Mouse (Mus musculus): Measurements from ENCODE around the gene Timm13. TPM values are rescaled to one million over a fixed set of nuclear protein-coding genes. Genes with fewer than 3 reads are reported as not detected.

Gene Timm13
- polyA plus RNA-seq, 2 experiments: 114 to 208 TPM

- peaks cover 3% of the 10 kb centered on the region; the same call in 1 of the 2 replicates for H3K36me3 ChIP-seq (replicated peaks; ENCODE audit: control insufficient read depth, insufficient read depth, low read depth)
- H3K4me2 ChIP-seq (ENCODE audit: low read depth): no peak overlapping the region
- H3K4me1 ChIP-seq (replicated peaks; ENCODE audit: control insufficient read depth in 2 of 2, insufficient read depth in 2 of 2, low read length in 1 of 2): peaks cover 2 to 4% of the 10 kb centered on the region in 2 experiments; a peak in 2 of 4 replicates
- H3K4me3 ChIP-seq (ENCODE audit: insufficient read depth in 1 of 2, low read depth in 2 of 2, low read length in 2 of 2): no peak overlapping the region
- H3K9me3 ChIP-seq (ENCODE audit: control insufficient read depth, low read length): no peaks in the 10 kb centered on the region
- DNase-seq (ENCODE audit: low read depth in 3 of 3, low spot score in 3 of 3) (no peak), ATAC-seq (ENCODE audit: insufficient read depth) (no peak)
- no peak overlapping the region for H3K27ac ChIP-seq
- no peak for TF ChIP-seq CTCF (IDR thresholded peaks at IDR 0.05; ENCODE audit: low read depth)
- TF ChIP-seq EP300 (IDR thresholded peaks at IDR 0.05; ENCODE audit: low read depth): no peak
- H3K9ac ChIP-seq (replicated peaks): no peak overlapping the region
- H3K27me3 ChIP-seq (ENCODE audit: control insufficient read depth, insufficient read depth, low read length): no peaks in the 10 kb centered on the region
- 81% methylated on average over 11 of the region's 11 CpGs for WGBS (ENCODE audit: insufficient replicate concordance)
Measured at GRCm38 (mm10) chr10:80904709-80905108, 3.9 kb upstream of the Timm13 start.

GRCm38 (mm10) chr10:80904004-80904693 is 3.4 kb upstream of the Timm13 start:
- TF ChIP-seq EP300 (IDR thresholded peaks at IDR 0.05; ENCODE audit: low read depth): no peak
- Histone ChIP-seq H3K36me3 (replicated peaks; ENCODE audit: control insufficient read depth, insufficient read depth, low read depth) (peaks cover 3% of the 10 kb centered on the region), H3K27me3 (ENCODE audit: control insufficient read depth, insufficient read depth, low read length) (no peaks in the 10 kb centered on the region), H3K9me3 (ENCODE audit: control insufficient read depth, low read length) (no peaks in the 10 kb centered on the region), H3K9ac (replicated peaks) (no peak overlapping the region), H3K4me2 (ENCODE audit: low read depth) (no peak overlapping the region), H3K27ac (no peak overlapping the region), H3K4me1 (replicated peaks; ENCODE audit: control insufficient read depth in 2 of 2, insufficient read depth in 2 of 2, low read length in 1 of 2) (peaks cover 6% of the 10 kb centered on the region in 2 experiments; a peak in 2 of 4 replicates), H3K4me3 (ENCODE audit: insufficient read depth in 1 of 2, low read depth in 2 of 2, low read length in 2 of 2) (no peak overlapping the region)
- 83% methylated on average over 28 of the region's 28 CpGs for WGBS (ENCODE audit: insufficient replicate concordance)
- ATAC-seq (ENCODE audit: insufficient read depth) (no peak), DNase-seq (ENCODE audit: low read depth in 3 of 3, low spot score in 3 of 3) (no peak)

GRCm38 (mm10) chr10:80903282-80903681 is 2.5 kb upstream of the Timm13 start:
- 86% methylated on average over 10 of the region's 10 CpGs for WGBS (ENCODE audit: insufficient replicate concordance)

GRCm38 (mm10) chr10:80902273-80902940 is 1.6 kb upstream of the Timm13 start:
- Histone ChIP-seq H3K27ac (no peak overlapping the region), H3K4me3 (ENCODE audit: insufficient read depth in 1 of 2, low read depth in 2 of 2, low read length in 2 of 2) (no peak overlapping the region), H3K36me3 (replicated peaks; ENCODE audit: control insufficient read depth, insufficient read depth, low read depth) (peaks cover 5% of the 10 kb centered on the region), H3K4me2 (ENCODE audit: low read depth) (no peak overlapping the region), H3K9me3 (ENCODE audit: control insufficient read depth, low read length) (no peaks in the 10 kb centered on the region), H3K9ac (replicated peaks) (no peak overlapping the region), H3K4me1 (replicated peaks; ENCODE audit: control insufficient read depth in 2 of 2, insufficient read depth in 2 of 2, low read length in 1 of 2) (peaks cover 6% of the 10 kb centered on the region in 2 experiments; a peak in 2 of 4 replicates), H3K27me3 (ENCODE audit: control insufficient read depth, insufficient read depth, low read length) (no peaks in the 10 kb centered on the region)
- no peak for TF ChIP-seq EP300 (IDR thresholded peaks at IDR 0.05; ENCODE audit: low read depth)
- TF ChIP-seq CTCF (IDR thresholded peaks at IDR 0.05; ENCODE audit: low read depth): no peak
- DNase-seq (ENCODE audit: low read depth in 3 of 3, low spot score in 3 of 3): no peak
- WGBS (ENCODE audit: insufficient replicate concordance): 80% methylated on average over 9 of the region's 9 CpGs
- no peak for ATAC-seq (ENCODE audit: insufficient read depth)

More at GRCm38 (mm10) chr10:80903282-80903681, 2.5 kb upstream of the Timm13 start:
- Histone ChIP-seq H3K4me1 (replicated peaks; ENCODE audit: control insufficient read depth in 2 of 2, insufficient read depth in 2 of 2, low read length in 1 of 2) (peaks cover 6% of the 10 kb centered on the region in 2 experiments; a peak in 2 of 4 replicates), H3K4me2 (ENCODE audit: low read depth) (no peak overlapping the region), H3K9me3 (ENCODE audit: control insufficient read depth, low read length) (no peaks in the 10 kb centered on the region), H3K4me3 (ENCODE audit: insufficient read depth in 1 of 2, low read depth in 2 of 2, low read length in 2 of 2) (no peak overlapping the region), H3K36me3 (replicated peaks; ENCODE audit: control insufficient read depth, insufficient read depth, low read depth) (peaks cover 7% of the 10 kb centered on the region), H3K27me3 (ENCODE audit: control insufficient read depth, insufficient read depth, low read length) (no peaks in the 10 kb centered on the region), H3K9ac (replicated peaks) (no peak overlapping the region), H3K27ac (no peak overlapping the region)
- TF ChIP-seq CTCF (IDR thresholded peaks at IDR 0.05; ENCODE audit: low read depth) (no peak), EP300 (IDR thresholded peaks at IDR 0.05; ENCODE audit: low read depth) (no peak)
- ATAC-seq (ENCODE audit: insufficient read depth): no peak
- no peak for DNase-seq (ENCODE audit: low read depth in 3 of 3, low spot score in 3 of 3)

All from liver, embryonic 14.5 days (tissue).